Mouse (Mus musculus): Measurements from ENCODE around the gene Cracr2b. TPM values are rescaled to one million over a fixed set of nuclear protein-coding genes. Genes with fewer than 3 reads are reported as not detected.

The Cracr2b gene
- polyA plus RNA-seq, 1 experiment from 2014 or later: 20.8 TPM

DNA sequence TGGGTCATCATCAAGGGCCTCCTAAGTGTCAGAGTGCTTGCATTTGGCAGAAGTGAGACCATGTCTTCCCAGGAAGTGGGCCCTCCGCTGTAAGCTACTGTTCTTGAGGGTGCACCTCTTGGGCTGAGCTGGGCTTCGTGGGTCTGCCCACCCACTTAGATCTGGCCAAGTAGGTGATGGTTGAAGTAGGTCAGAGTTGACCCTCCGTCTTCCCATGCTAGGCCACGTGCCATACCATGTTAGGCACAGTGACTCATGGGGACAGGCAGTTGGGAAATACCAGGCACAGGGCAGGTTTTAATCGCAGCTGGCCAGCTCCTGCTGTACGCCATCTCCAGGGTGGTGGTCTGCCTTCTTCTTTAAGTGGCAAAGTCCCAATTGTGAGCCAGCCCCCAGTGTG is 4.2 kb upstream of the Cracr2b start:
- H3K36me3 ChIP-seq (ENCODE audit: control insufficient read depth, insufficient read depth, low read length): peaks cover 6% of the 10 kb centered on the region; the same call in 1 of the 2 replicates
- H3K4me1 ChIP-seq (replicated peaks; ENCODE audit: control insufficient read depth, insufficient read depth): peaks cover 9% of the 10 kb centered on the region; the same call in 1 of the 2 replicates
- DNase-seq (ENCODE audit: low spot score) (no peak), ATAC-seq (ENCODE audit: low FRiP score, low TSS enrichment) (no peak)
- 72% methylated on average over 6 of the region's 6 CpGs for WGBS
- no peak overlapping the region; the same call in 1 of the 2 replicates for H3K27ac ChIP-seq (replicated peaks)
- peak overlapping the region; percentile 86; the same call in 1 of the 2 replicates for H3K4me2 ChIP-seq (replicated peaks; ENCODE audit: low read depth)
- H3K9me3 ChIP-seq (ENCODE audit: control insufficient read depth, low read length): no peaks in the 10 kb centered on the region
- H3K4me3 ChIP-seq (ENCODE audit: low read depth, low read length): no peak overlapping the region
- H3K27me3 ChIP-seq (ENCODE audit: control insufficient read depth, insufficient read depth, low read length): no peaks in the 10 kb centered on the region
- no peak overlapping the region; the same call in 1 of the 2 replicates for H3K9ac ChIP-seq (ENCODE audit: low read length)
- TF ChIP-seq CTCF (IDR thresholded peaks at IDR 0.05; ENCODE audit: low read depth) (no peak), EP300 (optimal IDR thresholded peaks at IDR 0.05) (no peak)

DNA sequence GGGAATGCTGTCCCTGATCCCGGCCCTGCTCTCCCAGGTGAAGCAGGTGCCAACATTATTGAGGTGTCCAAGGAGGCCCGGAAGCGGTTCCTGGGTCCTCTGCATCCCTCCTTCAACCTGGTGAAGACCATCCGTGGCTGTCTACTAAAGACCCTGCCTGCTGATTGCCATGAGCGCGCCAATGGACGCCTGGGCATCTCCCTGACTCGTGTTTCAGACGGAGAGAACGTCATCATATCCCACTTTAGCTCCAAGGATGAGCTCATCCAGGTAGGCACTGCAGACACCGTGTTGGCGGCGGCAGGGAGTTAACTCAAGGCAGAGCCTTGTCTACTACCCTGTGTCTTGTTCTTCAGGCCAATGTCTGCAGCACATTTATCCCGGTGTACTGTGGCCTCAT is 3.7 kb upstream of the Cracr2b start:
- no peaks in the 10 kb centered on the region for H3K9me3 ChIP-seq (ENCODE audit: control insufficient read depth, low read length)
- 93% methylated on average over 14 of the region's 14 CpGs for WGBS

DNA sequence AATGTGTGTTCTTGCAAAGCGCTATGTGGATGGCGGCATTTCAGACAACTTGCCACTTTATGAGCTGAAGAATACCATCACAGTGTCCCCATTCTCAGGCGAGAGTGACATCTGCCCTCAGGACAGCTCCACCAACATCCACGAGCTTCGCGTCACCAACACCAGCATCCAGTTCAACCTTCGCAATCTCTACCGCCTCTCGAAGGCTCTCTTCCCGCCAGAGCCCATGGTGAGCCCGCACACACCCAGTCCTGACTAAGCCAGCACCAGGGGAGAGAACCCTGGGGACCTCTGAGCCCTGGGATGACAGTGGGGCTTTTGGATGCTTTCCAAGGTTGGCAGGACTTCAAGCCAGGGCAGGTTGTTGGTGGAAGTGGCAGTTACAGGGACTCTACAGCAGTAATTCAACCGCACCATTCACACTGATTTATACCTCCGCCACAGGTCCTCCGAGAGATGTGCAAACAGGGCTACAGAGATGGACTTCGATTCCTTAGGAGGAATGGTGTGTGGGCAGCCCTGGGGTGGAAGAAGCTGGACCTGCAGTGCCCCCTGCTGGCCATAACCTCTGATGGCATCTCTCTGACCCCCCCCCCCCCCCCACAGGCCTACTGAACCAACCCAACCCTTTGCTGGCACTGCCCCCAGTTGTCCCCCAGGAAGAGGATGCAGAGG is 2.8 kb upstream of the Cracr2b start:
- DNase-seq (ENCODE audit: low spot score) (peak; percentile 81), ATAC-seq (ENCODE audit: low FRiP score, low TSS enrichment) (no peak)
- Histone ChIP-seq H3K36me3 (ENCODE audit: control insufficient read depth, insufficient read depth, low read length) (peaks cover 3% of the 10 kb centered on the region; the same call in 1 of the 2 replicates), H3K9me3 (ENCODE audit: control insufficient read depth, low read length) (no peaks in the 10 kb centered on the region), H3K4me2 (replicated peaks; ENCODE audit: low read depth) (no peak overlapping the region), H3K4me3 (ENCODE audit: low read depth, low read length) (no peak overlapping the region), H3K9ac (ENCODE audit: low read length) (no peak overlapping the region), H3K27ac (replicated peaks) (no peak overlapping the region), H3K4me1 (replicated peaks; ENCODE audit: control insufficient read depth, insufficient read depth) (peaks cover 9% of the 10 kb centered on the region; the same call in 1 of the 2 replicates), H3K27me3 (ENCODE audit: control insufficient read depth, insufficient read depth, low read length) (no peaks in the 10 kb centered on the region)
- WGBS: 74% methylated on average over 15 of the region's 15 CpGs
- TF ChIP-seq EP300 (optimal IDR thresholded peaks at IDR 0.05) (no peak), CTCF (IDR thresholded peaks at IDR 0.05; ENCODE audit: low read depth) (peak; percentile 75)

More for the DNA sequence above, 3.7 kb upstream of the Cracr2b start:
- Histone ChIP-seq H3K4me1 (replicated peaks; ENCODE audit: control insufficient read depth, insufficient read depth) (peaks cover 9% of the 10 kb centered on the region; the same call in 1 of the 2 replicates), H3K36me3 (ENCODE audit: control insufficient read depth, insufficient read depth, low read length) (peaks cover 3% of the 10 kb centered on the region; the same call in 1 of the 2 replicates), H3K9ac (ENCODE audit: low read length) (no peak overlapping the region), H3K4me3 (ENCODE audit: low read depth, low read length) (no peak overlapping the region), H3K27me3 (ENCODE audit: control insufficient read depth, insufficient read depth, low read length) (no peaks in the 10 kb centered on the region), H3K4me2 (replicated peaks; ENCODE audit: low read depth) (no peak overlapping the region), H3K27ac (replicated peaks) (no peak overlapping the region)
- no peak for DNase-seq (ENCODE audit: low spot score)
- no peak for ATAC-seq (ENCODE audit: low FRiP score, low TSS enrichment)
- no peak for TF ChIP-seq CTCF (IDR thresholded peaks at IDR 0.05; ENCODE audit: low read depth)

DNA sequence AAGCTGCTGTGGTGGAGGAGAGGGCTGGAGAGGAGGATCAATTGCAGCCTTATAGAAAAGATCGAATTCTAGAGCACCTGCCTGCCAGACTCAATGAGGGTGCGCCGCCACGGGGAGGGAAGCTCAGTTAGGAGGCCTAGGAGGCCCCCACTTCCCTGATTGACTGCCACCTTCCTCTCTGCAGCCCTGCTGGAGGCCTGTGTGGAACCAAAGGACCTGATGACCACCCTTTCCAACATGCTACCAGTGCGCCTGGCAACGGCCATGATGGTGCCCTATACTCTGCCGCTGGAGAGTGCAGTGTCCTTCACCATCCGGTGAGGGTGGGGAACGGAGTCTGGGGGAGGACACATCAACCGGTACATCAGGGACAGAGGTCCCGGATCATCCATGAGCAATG is 2.2 kb upstream of the Cracr2b start:
- Histone ChIP-seq H3K27me3 (ENCODE audit: control insufficient read depth, insufficient read depth, low read length) (no peaks in the 10 kb centered on the region), H3K36me3 (ENCODE audit: control insufficient read depth, insufficient read depth, low read length) (peaks cover 3% of the 10 kb centered on the region; the same call in 1 of the 2 replicates), H3K9me3 (ENCODE audit: control insufficient read depth, low read length) (no peaks in the 10 kb centered on the region), H3K4me3 (ENCODE audit: low read depth, low read length) (no peak overlapping the region), H3K4me1 (replicated peaks; ENCODE audit: control insufficient read depth, insufficient read depth) (peaks cover 9% of the 10 kb centered on the region; the same call in 1 of the 2 replicates), H3K9ac (ENCODE audit: low read length) (no peak overlapping the region), H3K4me2 (replicated peaks; ENCODE audit: low read depth) (no peak overlapping the region), H3K27ac (replicated peaks) (no peak overlapping the region)
- DNase-seq (ENCODE audit: low spot score) (no peak), ATAC-seq (ENCODE audit: low FRiP score, low TSS enrichment) (no peak)
- no peak for TF ChIP-seq CTCF (IDR thresholded peaks at IDR 0.05; ENCODE audit: low read depth)
- no peak for TF ChIP-seq EP300 (optimal IDR thresholded peaks at IDR 0.05)
- WGBS: 92% methylated on average over 10 of the region's 11 CpGs

DNA sequence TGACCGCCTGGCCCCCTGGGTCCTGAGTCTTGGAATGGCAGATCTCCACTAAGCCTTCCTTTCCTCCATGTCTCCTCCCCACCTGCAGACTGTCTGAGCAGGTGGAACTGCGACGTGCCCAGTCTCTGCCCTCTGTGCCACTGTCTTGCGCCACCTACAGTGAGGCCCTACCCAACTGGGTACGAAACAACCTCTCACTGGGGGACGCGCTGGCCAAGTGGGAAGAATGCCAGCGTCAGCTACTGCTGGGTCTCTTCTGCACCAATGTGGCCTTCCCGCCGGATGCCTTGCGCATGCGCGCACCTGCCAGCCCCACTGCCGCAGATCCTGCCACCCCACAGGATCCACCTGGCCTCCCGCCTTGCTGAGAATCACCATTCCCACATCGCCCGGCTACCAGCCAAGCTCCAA is 1.6 kb upstream of the Cracr2b start:
- WGBS: 87% methylated on average over 17 of the region's 17 CpGs

DNA sequence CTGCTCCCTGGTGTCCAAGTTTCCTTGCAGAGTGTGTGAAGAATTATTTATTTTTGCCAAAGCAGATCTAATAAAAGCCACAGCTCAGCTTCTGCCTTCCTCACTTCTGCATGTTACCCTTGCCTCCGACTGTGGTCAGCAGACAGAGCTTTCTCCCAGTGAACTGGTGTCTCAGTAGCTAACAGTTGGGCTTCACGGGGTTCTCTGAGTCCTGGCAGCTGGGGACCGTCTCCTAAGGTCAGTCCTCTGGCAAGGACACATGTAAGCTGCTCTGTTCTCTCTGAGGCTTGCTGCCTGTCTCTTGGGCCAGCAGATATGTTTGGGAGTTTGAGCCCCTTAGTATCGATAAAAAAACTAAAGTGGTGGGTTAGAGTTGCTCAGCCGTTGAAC is 898 bp upstream of the Cracr2b start:
- no peak overlapping the region for H3K4me3 ChIP-seq (ENCODE audit: low read depth, low read length)
- H3K27ac ChIP-seq (replicated peaks): no peak overlapping the region; the same call in 1 of the 2 replicates
- WGBS: 39% methylated on average over 5 of the region's 5 CpGs
- no peak overlapping the region for H3K9ac ChIP-seq (ENCODE audit: low read length)
- TF ChIP-seq CTCF (IDR thresholded peaks at IDR 0.05; ENCODE audit: low read depth): no peak
- no peak for TF ChIP-seq EP300 (optimal IDR thresholded peaks at IDR 0.05)
- H3K27me3 ChIP-seq (ENCODE audit: control insufficient read depth, insufficient read depth, low read length): 0 out of 2 replicates have a peak, but pooled peaks cover 2% of the 10 kb centered on the region
- no peaks in the 10 kb centered on the region for H3K9me3 ChIP-seq (ENCODE audit: control insufficient read depth, low read length)
- DNase-seq (ENCODE audit: low spot score) (no peak), ATAC-seq (ENCODE audit: low FRiP score, low TSS enrichment) (no peak)
- peaks cover 13% of the 10 kb centered on the region for H3K4me1 ChIP-seq (replicated peaks; ENCODE audit: control insufficient read depth, insufficient read depth)
- H3K4me2 ChIP-seq (replicated peaks; ENCODE audit: low read depth): no peak overlapping the region
- peaks cover 3% of the 10 kb centered on the region; the same call in 1 of the 2 replicates for H3K36me3 ChIP-seq (ENCODE audit: control insufficient read depth, insufficient read depth, low read length)

More for the DNA sequence above, 1.6 kb upstream of the Cracr2b start:
- Histone ChIP-seq H3K9ac (ENCODE audit: low read length) (no peak overlapping the region), H3K4me1 (replicated peaks; ENCODE audit: control insufficient read depth, insufficient read depth) (peaks cover 10% of the 10 kb centered on the region), H3K36me3 (ENCODE audit: control insufficient read depth, insufficient read depth, low read length) (peaks cover 3% of the 10 kb centered on the region; the same call in 1 of the 2 replicates), H3K4me3 (ENCODE audit: low read depth, low read length) (no peak overlapping the region), H3K9me3 (ENCODE audit: control insufficient read depth, low read length) (no peaks in the 10 kb centered on the region), H3K4me2 (replicated peaks; ENCODE audit: low read depth) (no peak overlapping the region), H3K27me3 (ENCODE audit: control insufficient read depth, insufficient read depth, low read length) (no peaks in the 10 kb centered on the region), H3K27ac (replicated peaks) (no peak overlapping the region)
- TF ChIP-seq EP300 (optimal IDR thresholded peaks at IDR 0.05) (no peak), CTCF (IDR thresholded peaks at IDR 0.05; ENCODE audit: low read depth) (no peak)
- ATAC-seq (ENCODE audit: low FRiP score, low TSS enrichment) (no peak), DNase-seq (ENCODE audit: low spot score) (no peak)
